Mouse (Mus musculus) brain, embryonic 14.5 days (tissue): ENCODE results near the gene Olfr1261.

Experiments
- CTCF ChIP-seq: fragments of 200-500 bp; IDR thresholded peaks from 2 replicates; pipeline ENCODE4 v1.5.1; 2012; ENCODE audit warnings: inconsistent platforms, mild to moderate bottlenecking, moderate library complexity, borderline replicate concordance; ENCODE audit not compliant: insufficient read depth, insufficient read length; ENCODE audit errors: extremely low read depth
- POLR2A ChIP-seq: fragments of 200-500 bp; IDR thresholded peaks from 2 replicates; pipeline ENCODE4 v1.6.1; 2012; ENCODE audit warnings: mild to moderate bottlenecking, inconsistent platforms, borderline replicate concordance; ENCODE audit not compliant: poor library complexity, insufficient read depth, insufficient read length, severe bottlenecking; ENCODE audit errors: extremely low read depth

- no peak for TF ChIP-seq POLR2A
- TF ChIP-seq CTCF: no peak
These were observed 16.8 kb upstream of the Olfr1261 start, which contains the start of gene Olfr1260 for GRCm38 (mm10) chr2:89974184-89974583.
